Mouse (Mus musculus) thymus, postnatal 0 days (tissue): ENCODE measurements around the gene Lrp2bp. TPM values are rescaled to one million over a fixed set of nuclear protein-coding genes. Genes with fewer than 3 reads are reported as not detected.

Experiments used
- DNase-seq: peaks from one replicate; pipeline ENCODE4 v3.0.0-alpha.2; 2015; ENCODE audit warnings: low spot score
- polyA plus RNA-seq: library from polyadenylated mRNA; unstranded; fragments of >200 nt; fragmentation: Nextera tagmentation; extraction: Ambion mirVana; gene quantifications from 2 replicates; pipeline ENCODE4 v1.2.1, GENCODE M21; 2015

Lrp2bp gene
- polyA plus RNA-seq, 1 experiment from 2014 or later: 0.20 TPM

DNA sequence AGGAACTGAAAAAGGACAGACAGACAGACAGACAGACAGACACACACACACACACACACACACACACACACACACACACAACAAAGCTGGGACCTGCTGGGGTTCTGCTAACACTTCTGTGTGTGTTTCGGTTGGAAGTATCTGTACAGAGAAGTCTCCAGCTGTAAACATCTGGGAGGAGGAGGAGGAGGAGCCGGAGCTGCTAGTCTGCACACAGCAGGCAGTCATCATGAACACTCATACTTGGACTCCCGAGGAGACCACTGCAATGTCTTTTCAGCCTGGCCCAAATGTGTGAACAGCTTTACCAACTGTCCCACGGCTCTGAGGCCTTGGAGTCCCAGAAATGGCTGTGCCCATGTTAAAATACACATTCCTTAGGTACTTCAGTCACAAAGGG lies 25.3 kb downstream of the Lrp2bp start:
- DNase-seq: no peak

DNA sequence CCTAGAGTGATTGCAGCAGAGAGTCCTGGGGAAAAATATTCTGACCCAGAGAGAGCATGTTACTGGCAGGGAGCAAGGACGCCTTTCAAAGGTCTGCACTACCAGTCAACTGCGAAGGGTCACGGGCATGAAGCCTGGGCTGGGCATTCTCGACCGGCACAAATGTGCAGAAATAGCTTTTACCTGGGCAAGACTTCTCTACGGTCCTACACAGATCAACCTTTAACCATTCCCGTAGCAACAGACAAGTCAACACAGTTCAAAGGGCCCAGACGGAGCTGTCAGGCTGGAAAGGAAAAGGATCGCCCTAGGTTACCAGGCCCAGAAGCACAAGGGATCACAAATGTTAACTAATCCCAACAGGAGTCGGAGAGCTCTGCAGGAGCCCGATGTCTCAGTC lies 37.1 kb downstream of the Lrp2bp start:
- no peak for DNase-seq

DNA sequence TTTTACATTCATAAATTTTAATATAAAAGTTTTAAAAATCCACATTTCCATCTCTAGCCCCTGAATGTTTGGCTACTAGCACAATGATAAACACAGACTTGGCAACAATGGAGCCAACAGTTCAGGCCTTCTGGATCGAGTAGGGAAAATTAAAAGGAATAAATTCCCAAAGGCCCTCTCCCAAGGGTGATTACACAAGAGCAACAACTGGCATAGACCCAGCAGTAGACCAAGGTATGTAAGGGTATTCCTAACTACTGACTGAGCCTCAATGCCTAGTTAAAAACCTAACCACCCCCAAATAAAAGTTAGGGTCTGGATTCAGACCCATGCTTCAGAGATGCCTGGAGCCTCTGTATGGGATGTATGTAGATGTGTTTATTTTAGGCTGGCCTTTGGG lies 40.6 kb downstream of the Lrp2bp start:
- DNase-seq: no peak

DNA sequence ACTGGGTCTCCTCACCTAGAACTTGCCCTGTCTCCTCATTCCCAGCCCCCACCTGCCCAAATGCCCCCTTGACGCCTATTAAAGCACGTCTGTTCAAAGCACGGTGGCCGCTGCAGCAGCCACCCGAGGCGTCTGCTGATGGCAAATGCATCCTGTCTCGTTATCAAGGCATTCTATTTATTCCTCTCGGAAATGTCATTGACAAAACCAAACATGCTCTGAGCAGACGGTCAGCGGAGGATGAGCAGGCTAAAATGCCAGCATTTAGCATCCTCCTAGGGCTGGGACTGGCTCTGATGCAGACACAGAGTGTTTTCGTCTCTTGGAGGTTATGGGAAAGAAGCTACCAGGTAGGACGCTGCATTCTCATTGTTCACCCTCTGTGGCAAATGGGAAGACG lies 41.2 kb downstream of the Lrp2bp start:
- no peak for DNase-seq

DNA sequence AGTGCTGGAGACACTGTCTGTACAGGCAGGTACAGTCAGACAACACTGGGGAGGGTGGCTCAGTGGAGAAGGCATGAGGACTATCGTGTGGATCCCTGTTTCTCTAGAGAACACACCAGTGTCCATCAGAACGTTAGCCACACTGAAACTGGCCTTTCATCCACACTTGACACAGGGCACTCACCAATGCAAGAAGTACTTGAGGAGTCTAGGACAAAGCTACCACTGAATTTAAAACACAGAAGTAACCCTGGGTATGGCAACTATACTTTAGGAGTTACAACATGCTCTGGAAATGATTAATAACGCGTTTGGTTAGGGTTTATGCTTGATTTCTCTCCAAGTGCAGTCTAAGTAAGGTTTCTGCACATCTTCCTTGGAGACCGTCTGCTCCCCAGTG lies 73.7 kb downstream of the Lrp2bp start:
- no peak for DNase-seq

DNA sequence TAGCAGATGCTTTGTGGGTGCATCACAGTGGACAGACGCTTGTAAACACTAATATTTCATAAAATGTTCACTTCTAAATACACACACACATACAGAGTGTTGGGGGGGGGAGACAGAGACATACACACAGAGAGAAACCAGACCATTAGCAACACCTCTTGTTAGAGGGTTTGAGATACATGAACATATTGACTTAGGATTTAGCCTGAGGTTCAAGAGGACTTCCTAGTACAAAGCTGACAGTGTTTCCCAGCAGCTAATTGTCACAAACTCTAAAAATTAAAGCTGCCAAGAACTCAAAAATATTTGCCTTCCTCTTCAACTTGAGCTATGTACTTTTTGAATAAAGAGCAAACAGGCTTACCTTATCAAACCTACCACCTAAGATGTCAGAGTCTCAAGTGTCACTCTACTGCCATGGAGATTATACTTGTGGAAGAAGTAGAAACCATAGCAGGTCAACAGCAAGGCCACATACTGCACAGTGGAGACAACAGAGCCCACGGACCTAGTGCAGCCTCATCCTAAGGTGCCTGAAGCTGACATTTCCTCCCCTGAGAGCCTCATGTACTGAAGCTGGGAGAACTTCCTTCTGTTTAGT lies 74.5 kb downstream of the Lrp2bp start:
- no peak for DNase-seq

DNA sequence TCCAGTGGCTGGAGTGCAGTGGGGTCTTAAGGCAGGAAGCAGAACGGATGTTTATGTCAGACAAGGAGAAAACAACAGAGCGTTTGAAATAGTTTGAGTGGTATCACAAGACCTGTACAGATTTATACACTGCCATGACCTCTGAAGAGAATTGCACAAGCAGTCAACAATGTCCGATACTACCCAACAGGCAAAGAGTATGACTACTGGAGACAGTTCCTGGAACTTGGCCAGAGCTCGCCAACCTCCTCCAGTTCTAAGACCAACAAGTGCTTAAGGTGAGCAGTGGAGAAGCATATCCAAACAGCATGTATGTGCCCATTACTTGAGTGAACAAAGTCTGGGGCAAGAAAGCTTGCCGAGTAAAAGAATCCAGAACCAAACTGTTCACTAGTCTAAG lies 76.1 kb downstream of the Lrp2bp start:
- DNase-seq: no peak

DNA sequence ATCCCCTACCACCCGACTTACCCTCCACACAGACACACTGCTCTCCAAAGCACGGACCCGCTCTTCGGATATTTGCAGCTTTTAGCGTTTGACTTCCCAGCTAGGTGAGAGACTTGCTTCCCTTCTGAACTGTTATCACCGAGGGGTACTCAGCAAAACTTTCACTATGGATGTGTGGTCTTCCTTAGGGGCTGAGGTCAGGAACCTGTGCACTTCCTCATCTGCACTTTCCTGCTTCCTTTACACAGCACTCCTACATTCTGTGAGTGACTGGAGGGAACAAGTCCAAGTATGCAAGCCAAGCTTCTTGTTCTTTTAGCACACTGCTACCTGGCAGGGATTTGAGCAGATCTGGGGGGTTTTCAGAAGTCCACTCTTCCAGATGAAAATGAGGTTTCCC lies 79.8 kb downstream of the Lrp2bp start:
- DNase-seq: no peak

Other genes starting within 250 kb of the Lrp2bp start
- gene Pdlim3, start 113.8 kb upstream of the Lrp2bp start, polyA plus RNA-seq: 3.9 and 4.6 TPM in 2 replicates
- not detected in 2 replicates for gene Ccdc110, start 64.7 kb upstream of the Lrp2bp start, polyA plus RNA-seq
- 1.3 and 1.5 TPM in 2 replicates for gene 1700029J07Rik, start 24.1 kb upstream of the Lrp2bp start, polyA plus RNA-seq
- gene Ufsp2, start 23.8 kb upstream of the Lrp2bp start, polyA plus RNA-seq: 53.6 and 53.9 TPM in 2 replicates
- 14.5 and 16.1 TPM in 2 replicates for gene Ankrd37, start 6.4 kb downstream of the Lrp2bp start, polyA plus RNA-seq
- 36.7 and 39.0 TPM in 2 replicates for gene Cfap97, start 152.5 kb downstream of the Lrp2bp start, polyA plus RNA-seq
- gene Snx25, start 152.9 kb downstream of the Lrp2bp start, polyA plus RNA-seq: 10.7 and 13.3 TPM in 2 replicates
- 274 and 292 TPM in 2 replicates for gene Slc25a4, start 212.0 kb downstream of the Lrp2bp start, polyA plus RNA-seq